Mouse (Mus musculus) bone marrow macrophage, adult 2 months (primary cell): ENCODE measurements around the gene AI837181.

Source experiments
- CTCF ChIP-seq: IDR thresholded peaks from 2 replicates; pipeline ENCODE4 v1.5.1; 2012; ENCODE audit warnings: low read depth, mild to moderate bottlenecking, low read length, moderate library complexity
- POLR2A ChIP-seq: IDR thresholded peaks from 2 replicates; pipeline ENCODE4 v1.6.1; 2012; ENCODE audit warnings: mild to moderate bottlenecking, low read depth, low read length, borderline replicate concordance

- no peak for TF ChIP-seq POLR2A
- no peak for TF ChIP-seq CTCF
Measured at GRCm38 (mm10) chr19:5424092-5424781, 707 bp upstream of the AI837181 start.
